Mouse (Mus musculus) CH12.LX (cell line): ENCODE data around the gene Snai1. TPM values are rescaled to one million over a fixed set of nuclear protein-coding genes. Genes with fewer than 3 reads are reported as not detected.

Source experiments
- polyA plus RNA-seq: library from polyadenylated mRNA; unstranded; fragments of >175 nt; gene quantifications from 2 replicates; pipeline ENCODE4 v1.2.1, GENCODE M21; 2012; ENCODE audit warnings: low read depth; ENCODE audit not compliant: insufficient read length
- total RNA-seq, 2 experiments: library from RNA; depleted of rRNA; stranded (reverse); fragments of 300-350 nt in 1 of 2; fragments of >200 nt in 1 of 2; gene quantifications; 2 replicates each; pipeline ENCODE4 v1.2.3; 2012 to 2014

Gene Snai1
- total and polyA plus RNA-seq, 3 experiments = 1.6 to 12.6 (median 3.1) TPM

Other genes starting within 250 kb of the Snai1 start
- gene B4galt5, start 189.0 kb upstream of the Snai1 start, total RNA-seq (2012; rRNA removed) = 12.5 and 14.4 TPM in 2 replicates
- gene B4galt5, start 189.0 kb upstream of the Snai1 start, total RNA-seq (2014; rRNA removed) = 12.0 and 13.5 TPM in 2 replicates
- gene B4galt5, start 189.0 kb upstream of the Snai1 start, polyA plus RNA-seq = 17.6 and 22.4 TPM in 2 replicates
- gene Slc9a8, start 116.5 kb upstream of the Snai1 start, total RNA-seq (2012; rRNA removed) = 21.2 and 26.0 TPM in 2 replicates
- 12.9 and 14.5 TPM in 2 replicates for gene Slc9a8, start 116.5 kb upstream of the Snai1 start, total RNA-seq (2014; rRNA removed)
- 20.6 and 25.0 TPM in 2 replicates for gene Slc9a8, start 116.5 kb upstream of the Snai1 start, polyA plus RNA-seq
- 39.2 and 50.4 TPM in 2 replicates for gene Rnf114, start 45.5 kb upstream of the Snai1 start, total RNA-seq (2012; rRNA removed)
- 45.3 and 45.6 TPM in 2 replicates for gene Rnf114, start 45.5 kb upstream of the Snai1 start, total RNA-seq (2014; rRNA removed)
- 37.6 and 40.8 TPM in 2 replicates for gene Rnf114, start 45.5 kb upstream of the Snai1 start, polyA plus RNA-seq
- 8.6 and 10.5 TPM in 2 replicates for gene Spata2, start 45.3 kb upstream of the Snai1 start, total RNA-seq (2012; rRNA removed)
- 7.2 and 9.1 TPM in 2 replicates for gene Spata2, start 45.3 kb upstream of the Snai1 start, total RNA-seq (2014; rRNA removed)
- 22.8 and 23.0 TPM in 2 replicates for gene Spata2, start 45.3 kb upstream of the Snai1 start, polyA plus RNA-seq
- 126 TPM in 2 replicates for gene Ube2v1, start 93.9 kb downstream of the Snai1 start, total RNA-seq (2012; rRNA removed)
- 84.0 and 92.8 TPM in 2 replicates for gene Ube2v1, start 93.9 kb downstream of the Snai1 start, total RNA-seq (2014; rRNA removed)
- gene Ube2v1, start 93.9 kb downstream of the Snai1 start, polyA plus RNA-seq = 157 and 184 TPM in 2 replicates
- 10.3 and 15.0 TPM in 2 replicates for gene Gm20431, start 123.3 kb downstream of the Snai1 start, total RNA-seq (2012; rRNA removed)
- gene Gm20431, start 123.3 kb downstream of the Snai1 start, total RNA-seq (2014; rRNA removed) = not detected in 2 replicates
- gene Gm20431, start 123.3 kb downstream of the Snai1 start, polyA plus RNA-seq = 2.4 TPM in 1 of 2 replicates, not detected in the other
- 2.3 and 6.2 TPM in 2 replicates for gene Cebpb, start 150.7 kb downstream of the Snai1 start, total RNA-seq (2012; rRNA removed)
- gene Cebpb, start 150.7 kb downstream of the Snai1 start, total RNA-seq (2014; rRNA removed) = 0.19 TPM in 1 of 2 replicates, not detected in the other
- gene Cebpb, start 150.7 kb downstream of the Snai1 start, polyA plus RNA-seq = 0.24 TPM in 1 of 2 replicates, not detected in the other
- 30.9 and 31.0 TPM in 2 replicates for gene Tmem189, start 151.6 kb downstream of the Snai1 start, total RNA-seq (2012; rRNA removed)
- gene Tmem189, start 151.6 kb downstream of the Snai1 start, total RNA-seq (2014; rRNA removed) = 25.1 and 27.9 TPM in 2 replicates
- 29.4 and 29.5 TPM in 2 replicates for gene Tmem189, start 151.6 kb downstream of the Snai1 start, polyA plus RNA-seq